Mouse (Mus musculus) CH12.LX (cell line): Measurements from ENCODE around the gene Kidins220. TPM values are rescaled to one million over a fixed set of nuclear protein-coding genes. Genes with fewer than 3 reads are reported as not detected.

Experiments used
- DNase-seq: peaks from one replicate; pipeline ENCODE4 v3.0.0-alpha.2; 2013; ENCODE audit errors: extremely low read depth
- H3K27ac ChIP-seq: 2 replicates; pipeline ENCODE4 v1.5.1; 2012; ENCODE audit warnings: low read depth, mild to moderate bottlenecking, control low read depth, moderate library complexity; ENCODE audit not compliant: insufficient read depth
- H3K27me3 ChIP-seq: replicated peaks from 2 replicates; pipeline ENCODE3; 2012; ENCODE audit warnings: inconsistent platforms
- H3K36me3 ChIP-seq, 2 experiments: replicated peaks in 1 of 2; 2 replicates each; pipeline versions ENCODE3 to v1.6.1; 2012; ENCODE audit warnings: inconsistent platforms in 1 of 2, low read length in 1 of 2, mild to moderate bottlenecking in 1 of 2, mixed read lengths in 1 of 2, moderate library complexity in 1 of 2; ENCODE audit not compliant: control insufficient read depth in 1 of 2, insufficient read depth in 1 of 2
- H3K4me1 ChIP-seq, 2 experiments: 2 replicates each; pipeline ENCODE4 v1.6.1; 2012; ENCODE audit warnings: inconsistent platforms in 1 of 2, moderate library complexity in 1 of 2; ENCODE audit not compliant: insufficient read depth in 2 of 2, control insufficient read depth in 1 of 2
- H3K4me2 ChIP-seq: 2 replicates; pipeline ENCODE4 v1.6.1; 2012; ENCODE audit warnings: low read depth, mild to moderate bottlenecking, control low read depth; ENCODE audit not compliant: poor library complexity, insufficient read depth, severe bottlenecking
- H3K4me3 ChIP-seq, 3 experiments: fragments of 150-350 bp in 1 of 3; sonication (generic) in 1 of 3; replicated peaks in 1 of 3; 2 replicates each; pipeline versions ENCODE3 to v1.5.1; 2011 to 2012; ENCODE audit warnings: low read depth in 2 of 3, low read length in 2 of 3, mild to moderate bottlenecking in 2 of 3, moderate library complexity in 2 of 3, control low read depth in 1 of 3, improper control_type of control experiment in 1 of 3, inconsistent platforms in 1 of 3, mixed read lengths in 1 of 3; ENCODE audit not compliant: poor library complexity in 1 of 3
- H3K79me2 ChIP-seq: replicated peaks from 2 replicates; pipeline ENCODE4 v1.6.1; 2012; ENCODE audit warnings: mild to moderate bottlenecking, moderate library complexity; ENCODE audit not compliant: control insufficient read depth, poor library complexity, insufficient read depth, severe bottlenecking; ENCODE audit errors: extremely low read depth
- H3K9ac ChIP-seq: 2 replicates; pipeline ENCODE4 v1.6.1; 2012; ENCODE audit warnings: low read depth, mild to moderate bottlenecking, control low read depth, moderate library complexity; ENCODE audit not compliant: insufficient read depth
- H3K9me3 ChIP-seq: replicated peaks from 2 replicates; pipeline ENCODE3; 2012; ENCODE audit warnings: low read length, inconsistent platforms, mixed read lengths
- BHLHE40 ChIP-seq: IDR thresholded peaks from 2 replicates; pipeline ENCODE4 v1.6.1; 2011; ENCODE audit warnings: mild to moderate bottlenecking, low read depth, low read length, improper control_type of control experiment
- E2F4 ChIP-seq: IDR thresholded peaks from 2 replicates; pipeline ENCODE4 v1.6.1; 2011; ENCODE audit warnings: low read depth, low read length, improper control_type of control experiment; ENCODE audit not compliant: insufficient replicate concordance
- HCFC1 ChIP-seq: IDR thresholded peaks from 2 replicates; pipeline ENCODE4 v1.6.1; 2012; ENCODE audit warnings: low read depth, mild to moderate bottlenecking, inconsistent platforms, low read length, improper control_type of control experiment
- IRF4 ChIP-seq: IDR thresholded peaks from 2 replicates; pipeline ENCODE4 v1.6.1; 2014; ENCODE audit warnings: low read depth, mild to moderate bottlenecking, inconsistent platforms, low read length, improper control_type of control experiment
- JUND ChIP-seq: conservative IDR thresholded peaks from 2 replicates; pipeline ENCODE4 v1.6.1; 2011; ENCODE audit warnings: low read depth, low read length, improper control_type of control experiment
- KAT2A ChIP-seq: IDR thresholded peaks from 2 replicates; pipeline ENCODE4 v1.6.1; 2012; ENCODE audit warnings: low read length, improper control_type of control experiment, inconsistent platforms; ENCODE audit not compliant: insufficient replicate concordance
- MAZ ChIP-seq: IDR thresholded peaks from 2 replicates; pipeline ENCODE4 v1.6.1; 2012; ENCODE audit warnings: low read depth, mild to moderate bottlenecking, inconsistent platforms, low read length, improper control_type of control experiment, moderate library complexity
- MEF2A ChIP-seq: IDR thresholded peaks from 2 replicates; pipeline ENCODE4 v1.6.1; 2014; ENCODE audit warnings: low read depth, mild to moderate bottlenecking, inconsistent platforms, low read length, improper control_type of control experiment, borderline replicate concordance
- PAX5 ChIP-seq: IDR thresholded peaks from 2 replicates; pipeline ENCODE4 v1.6.1; 2012; ENCODE audit warnings: low read length, inconsistent platforms, mixed read lengths
- SIN3A ChIP-seq: IDR thresholded peaks from 2 replicates; pipeline ENCODE4 v1.6.1; 2012; ENCODE audit warnings: low read length, improper control_type of control experiment, inconsistent platforms
- SMC3 ChIP-seq: IDR thresholded peaks from 2 replicates; pipeline ENCODE4 v1.6.1; 2011; ENCODE audit warnings: low read depth, low read length, improper control_type of control experiment
- TCF12 ChIP-seq: IDR thresholded peaks from 2 replicates; pipeline ENCODE4 v1.6.1; 2014; ENCODE audit warnings: low read depth, mild to moderate bottlenecking, inconsistent platforms, low read length, improper control_type of control experiment
- USF1 ChIP-seq: IDR thresholded peaks from 2 replicates; pipeline ENCODE4 v1.6.1; 2014; ENCODE audit warnings: low read depth, mild to moderate bottlenecking, inconsistent platforms, low read length, improper control_type of control experiment
- USF2 ChIP-seq: conservative IDR thresholded peaks from 2 replicates; pipeline ENCODE4 v1.6.1; 2011; ENCODE audit warnings: low read depth, low read length, improper control_type of control experiment
- ZC3H11A ChIP-seq: IDR thresholded peaks from 2 replicates; pipeline ENCODE4 v1.6.1; 2012; ENCODE audit warnings: low read depth, mild to moderate bottlenecking, inconsistent platforms, low read length, improper control_type of control experiment
- ZKSCAN1 ChIP-seq: IDR thresholded peaks from 2 replicates; pipeline ENCODE4 v1.6.1; 2012; ENCODE audit warnings: low read depth, inconsistent platforms, low read length, improper control_type of control experiment, borderline replicate concordance
- ZNF384 ChIP-seq: IDR thresholded peaks from 2 replicates; pipeline ENCODE4 v1.6.1; 2012; ENCODE audit warnings: low read depth, low read length, improper control_type of control experiment, inconsistent platforms
- dilution Hi-C: fragments of 300-500 bp; cut with MboI; formaldehyde crosslinking; loops from 2 replicates; pipeline ENCODE4 v1.14.3; 2020; ENCODE audit warnings: low sequenced_read_pairs; ENCODE audit not compliant: extremely low pct_unique_long_range_greater_than_20kb, extremely low pct_ligation_motif_present
- in situ Hi-C: fragments of 300-500 bp; cut with MboI; formaldehyde crosslinking; loops from 3 replicates; pipeline ENCODE4 v1.14.3; 2019; ENCODE audit warnings: low sequenced_read_pairs, low pct_ligation_motif_present, low pct_unique_long_range_greater_than_20kb, mixed read lengths
- polyA plus RNA-seq: library from polyadenylated mRNA; unstranded; fragments of >175 nt; gene quantifications from 2 replicates; pipeline ENCODE4 v1.2.1, GENCODE M21; 2012; ENCODE audit warnings: low read depth; ENCODE audit not compliant: insufficient read length
- total RNA-seq, 2 experiments: library from RNA; depleted of rRNA; stranded (reverse); fragments of 300-350 nt in 1 of 2; fragments of >200 nt in 1 of 2; gene quantifications; 2 replicates each; pipeline ENCODE4 v1.2.3; 2012 to 2014

Kidins220 gene
- total and polyA plus RNA-seq, 3 experiments = 32.4 to 47.8 (median 39.4) TPM

DNA sequence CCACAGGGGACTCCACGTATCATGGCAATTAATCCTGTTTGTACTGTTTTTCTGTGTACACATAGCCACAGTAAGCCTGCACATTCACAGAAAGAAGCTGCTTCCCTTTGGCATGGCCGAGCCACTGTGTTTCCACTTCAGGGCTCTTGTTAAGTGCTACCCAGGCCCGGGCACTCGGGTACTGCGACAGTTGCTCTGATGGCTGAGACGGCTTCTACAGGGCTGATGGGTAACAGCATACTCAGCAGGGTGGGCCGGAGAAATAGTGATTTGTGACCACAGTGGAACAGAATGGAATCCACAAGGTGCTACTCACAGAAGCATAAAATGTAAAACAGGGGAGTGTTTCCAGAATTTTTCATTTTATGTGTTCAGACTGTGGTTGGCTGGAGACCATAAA is 45.7 kb upstream of the Kidins220 start:
- dilution Hi-C loops (no loop called here), in situ Hi-C loops (no loop called here)
- no peak overlapping the region for H3K4me3 ChIP-seq
- no peaks in the 10 kb centered on the region for H3K27me3 ChIP-seq
- no peak for DNase-seq
- H3K9me3 ChIP-seq = no peaks in the 10 kb centered on the region
- TF ChIP-seq USF2 = no peak
- TF ChIP-seq MAZ = no peak
- TF ChIP-seq ZC3H11A = no peak
- peaks cover 6 to 8% of the 10 kb centered on the region in 2 experiments; a peak in 1 of 4 replicates for H3K4me1 ChIP-seq
- H3K4me2 ChIP-seq = no peak overlapping the region
- H3K27ac ChIP-seq = no peak overlapping the region
- no peaks in the 10 kb centered on the region for H3K36me3 ChIP-seq
- no peak overlapping the region for H3K9ac ChIP-seq
- H3K79me2 ChIP-seq = no peaks in the 10 kb centered on the region

DNA sequence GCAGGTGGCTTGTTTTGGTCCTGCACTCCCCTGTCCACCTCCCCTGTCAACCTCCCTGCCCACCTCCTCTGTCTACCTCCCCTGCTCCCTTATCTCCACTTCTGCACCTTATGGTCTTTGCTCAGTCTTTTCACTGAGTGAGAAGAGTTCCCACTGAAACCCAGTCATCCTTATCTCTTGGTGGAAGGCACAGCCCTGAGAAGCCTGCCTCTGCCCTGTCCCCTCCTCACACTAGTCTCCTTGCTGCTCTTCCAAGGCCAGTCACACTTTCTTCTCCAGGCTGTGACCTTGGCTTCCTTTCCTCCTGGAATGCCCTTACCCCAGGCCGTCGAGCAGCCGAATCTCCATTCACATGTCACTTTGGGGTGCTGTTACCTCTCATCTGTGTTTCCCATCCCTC is 44.0 kb upstream of the Kidins220 start:
- dilution Hi-C loops (no loop called here), in situ Hi-C loops (no loop called here)
- H3K4me2 ChIP-seq = no peak overlapping the region
- H3K27ac ChIP-seq = no peak overlapping the region
- DNase-seq = no peak
- H3K79me2 ChIP-seq = no peaks in the 10 kb centered on the region
- H3K4me1 ChIP-seq = peaks cover 6 to 9% of the 10 kb centered on the region in 2 experiments; a peak in 1 of 4 replicates
- H3K9me3 ChIP-seq = no peaks in the 10 kb centered on the region
- no peaks in the 10 kb centered on the region for H3K36me3 ChIP-seq
- no peaks in the 10 kb centered on the region for H3K27me3 ChIP-seq
- no peak overlapping the region for H3K4me3 ChIP-seq
- H3K9ac ChIP-seq = no peak overlapping the region
- no peak for TF ChIP-seq E2F4
- TF ChIP-seq JUND = no peak
- TF ChIP-seq SIN3A = no peak
- no peak for TF ChIP-seq ZNF384
- no peak for TF ChIP-seq SMC3
- no peak for TF ChIP-seq IRF4
- no peak for TF ChIP-seq KAT2A
- TF ChIP-seq ZKSCAN1 = no peak
- no peak for TF ChIP-seq TCF12
- TF ChIP-seq MEF2A = no peak
- TF ChIP-seq HCFC1 = no peak
- TF ChIP-seq USF1 = no peak
- TF ChIP-seq ZC3H11A = no peak
- TF ChIP-seq PAX5 = no peak
- TF ChIP-seq BHLHE40 = no peak
- TF ChIP-seq, all 38 proteins: peak for 0
